Mouse (Mus musculus) liver, embryonic 14.5 days (tissue): ENCODE measurements around the gene Scnn1g.

Experiments used
- CTCF ChIP-seq: IDR thresholded peaks from 2 replicates; pipeline ENCODE4 v1.5.1; 2016; ENCODE audit warnings: antibody characterized with exemption, low read depth, control low read depth
- EP300 ChIP-seq: IDR thresholded peaks from 2 replicates; pipeline ENCODE4 v1.6.1; 2016; ENCODE audit warnings: antibody characterized with exemption, low read depth

DNA sequence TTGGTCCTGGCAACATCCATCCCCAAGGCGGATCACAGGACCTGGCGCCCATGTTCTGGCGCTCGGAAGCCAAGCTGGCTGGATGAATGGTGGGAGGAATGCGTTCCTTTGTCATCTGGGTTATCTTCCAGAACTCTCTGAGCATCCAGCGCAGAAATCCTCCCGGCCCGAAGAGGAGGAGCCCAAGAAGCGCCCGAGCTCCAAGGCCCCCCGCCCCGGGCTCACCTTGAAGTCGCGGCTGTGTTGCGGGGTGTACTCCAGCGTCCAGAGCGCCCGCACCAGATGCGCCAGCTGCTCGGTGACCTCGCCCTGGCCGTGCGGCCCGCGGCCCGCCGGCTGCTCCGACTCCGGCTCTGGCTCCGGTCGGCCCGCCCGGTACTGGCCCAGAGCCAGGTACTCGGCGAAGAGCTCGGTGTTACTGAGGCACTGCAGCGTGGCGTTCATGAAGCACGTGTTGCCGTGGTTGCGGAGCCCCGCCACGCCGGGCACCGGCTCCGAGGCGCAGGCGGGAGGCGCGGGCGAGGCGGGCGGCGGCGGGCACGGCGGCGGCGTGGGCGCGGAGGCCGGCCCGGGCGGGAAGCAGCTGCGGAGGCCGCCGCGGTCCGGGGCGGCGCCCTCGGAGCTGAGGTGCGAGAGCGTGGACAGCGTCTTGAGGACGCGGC is 27.7 kb upstream of the Scnn1g start:
- no peak for TF ChIP-seq CTCF
- TF ChIP-seq EP300: no peak
